Mouse (Mus musculus) granulocyte monocyte progenitor cell, adult 5-6 weeks (primary cell): ENCODE measurements around the gene Myh13. TPM values are rescaled to one million over a fixed set of nuclear protein-coding genes. Genes with fewer than 3 reads are reported as not detected.

ENCODE experiments used
- ATAC-seq: replicated peaks from 2 replicates; pipeline ENCODE4 v1.8.0; 2016; ENCODE audit warnings: mild to moderate bottlenecking, moderate TSS enrichment, inconsistent platforms; ENCODE audit not compliant: poor library complexity, severe bottlenecking
- total RNA-seq, 2 experiments: library from RNA; stranded (forward) in 1 of 2; stranded (reverse) in 1 of 2; fragments of 200-712, 200-1000 nt in 1 of 2; fragments of >200 nt in 1 of 2; fragmentation: Nextera tagmentation in 1 of 2; gene quantifications; 2 replicates each; pipeline ENCODE4 v1.2.3; 2014 to 2017

The Myh13 gene
- total RNA-seq (2014; fragmentation: Nextera tagmentation) (not detected in 2 replicates), total RNA-seq (2017) (not detected in 2 replicates)

DNA sequence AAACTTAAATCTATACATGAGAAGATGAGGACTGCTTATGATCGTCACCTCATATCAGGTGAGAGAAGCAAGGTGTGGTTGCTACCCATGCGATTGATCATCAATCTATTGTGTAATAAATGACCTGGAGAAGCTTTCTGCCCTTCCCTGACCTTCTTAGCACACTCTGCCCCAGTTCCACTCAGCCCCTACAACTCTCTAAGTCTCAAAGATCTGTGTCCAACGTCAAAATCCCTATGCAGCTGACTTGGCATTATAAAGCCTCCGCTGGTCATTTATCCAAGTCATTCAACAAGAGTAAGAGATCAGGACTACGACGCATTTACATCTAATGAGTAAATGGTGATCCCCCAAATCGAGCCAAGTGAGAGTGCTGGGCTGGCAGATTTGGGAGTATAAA lies at the start of gene Myh13:
TSS of gene Myh13 (plus strand) at position 301 of the 400 bp plus-strand sequence.
- no peak for ATAC-seq

DNA sequence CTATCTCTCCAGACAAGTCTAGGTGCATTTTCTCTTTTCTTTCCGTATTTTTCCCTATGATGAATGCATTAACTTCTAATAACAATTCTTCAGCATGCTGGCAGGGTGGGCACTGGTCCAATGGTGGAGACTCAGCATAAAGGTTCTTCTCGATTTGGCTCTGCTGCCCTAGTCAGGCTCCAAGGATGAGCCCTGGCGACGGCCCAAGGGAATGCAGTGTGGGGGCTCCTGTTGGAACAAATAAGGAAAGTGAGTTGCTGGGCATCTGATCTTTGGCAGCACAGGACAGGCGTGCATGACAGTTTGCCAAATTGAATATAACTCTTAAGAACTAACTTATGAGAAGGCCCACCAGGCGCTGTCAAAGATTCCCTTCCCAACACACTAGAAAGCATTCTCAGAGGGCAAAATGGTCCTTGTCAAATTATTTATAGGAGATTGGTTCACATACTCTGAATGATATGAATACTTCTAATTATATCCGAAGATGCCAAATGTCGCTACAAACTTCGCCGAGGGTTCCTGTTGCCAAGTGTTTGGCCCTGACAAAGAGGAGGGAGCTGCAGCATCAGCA lies 44.8 kb upstream of the Myh13 start, which contains the start of gene Myh8:
TSS of gene Myh8 (plus strand) at position 524 of the 574 bp plus-strand sequence.
- ATAC-seq: no peak

DNA sequence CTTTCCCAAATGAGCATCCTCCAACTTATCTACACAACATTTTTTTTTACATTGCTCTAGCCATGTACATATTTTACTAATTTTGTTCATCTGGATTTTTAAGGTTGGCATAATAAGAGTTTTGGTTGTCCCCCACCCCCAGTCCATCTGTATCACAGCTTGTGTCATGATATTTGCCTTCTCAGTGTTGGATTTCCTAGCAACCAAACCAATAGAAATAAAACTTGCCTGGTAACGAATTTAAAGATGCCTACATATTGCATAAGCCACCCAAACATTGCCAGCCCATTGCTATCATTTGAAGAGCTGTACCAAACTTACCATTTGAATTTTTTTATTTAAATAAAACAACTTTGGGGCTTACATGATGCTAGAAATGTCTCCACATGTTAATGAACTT lies 28.0 kb upstream of the Myh13 start:
- ATAC-seq: no peak

DNA sequence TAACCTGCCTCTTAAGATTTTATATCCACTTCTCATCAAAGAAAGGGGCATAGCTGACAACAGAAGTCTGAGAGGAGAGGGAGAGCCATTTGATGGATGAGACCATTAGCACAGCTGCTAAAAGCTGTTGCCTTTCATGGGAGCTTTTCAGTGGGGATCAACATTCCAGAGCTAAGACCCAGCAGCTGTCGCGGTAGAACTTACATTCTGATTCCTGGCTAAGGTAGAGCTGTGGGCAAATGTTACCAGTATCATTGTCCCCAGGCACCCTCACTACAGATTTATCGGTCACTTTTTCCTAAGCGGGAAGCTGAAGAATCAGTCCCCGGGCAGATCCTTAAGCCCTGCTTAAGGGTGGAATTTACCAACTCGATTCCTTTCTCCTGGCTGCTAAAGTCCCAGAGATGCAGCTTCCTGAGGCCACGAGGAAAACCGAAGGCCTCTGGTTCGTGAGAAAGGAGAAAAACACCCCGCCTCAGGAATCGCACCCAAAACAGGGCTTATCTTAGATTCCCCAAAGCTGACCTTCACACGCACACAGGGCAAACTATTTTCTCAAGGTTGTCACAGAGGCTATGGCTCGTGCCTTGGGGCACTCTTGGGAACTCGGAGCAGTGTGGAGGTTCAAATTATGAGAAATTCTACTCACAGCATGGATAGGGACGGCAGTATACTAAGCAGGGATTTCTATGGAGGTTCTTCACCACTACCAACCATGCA lies 7.6 kb upstream of the Myh13 start:
- ATAC-seq: no peak

DNA sequence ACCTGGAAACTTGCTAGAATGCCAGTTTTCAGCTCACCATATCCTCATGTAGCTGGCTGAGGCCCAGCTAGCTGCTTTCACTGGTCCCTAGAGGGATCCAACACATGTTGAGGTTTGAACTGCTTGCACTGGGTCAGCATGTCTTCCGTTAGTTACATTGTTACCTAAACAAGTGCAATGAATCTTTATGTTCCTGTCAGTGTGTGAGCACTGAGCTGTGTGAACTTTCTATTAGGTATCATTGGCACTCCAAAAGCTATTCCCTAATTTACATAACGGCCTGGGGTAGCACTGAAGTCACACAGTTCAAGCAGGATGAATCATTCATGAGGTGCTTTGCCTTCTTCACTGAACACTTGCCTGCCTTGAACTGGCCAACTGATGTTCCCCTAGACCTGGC lies 5.1 kb downstream of the Myh13 start:
- no peak for ATAC-seq

DNA sequence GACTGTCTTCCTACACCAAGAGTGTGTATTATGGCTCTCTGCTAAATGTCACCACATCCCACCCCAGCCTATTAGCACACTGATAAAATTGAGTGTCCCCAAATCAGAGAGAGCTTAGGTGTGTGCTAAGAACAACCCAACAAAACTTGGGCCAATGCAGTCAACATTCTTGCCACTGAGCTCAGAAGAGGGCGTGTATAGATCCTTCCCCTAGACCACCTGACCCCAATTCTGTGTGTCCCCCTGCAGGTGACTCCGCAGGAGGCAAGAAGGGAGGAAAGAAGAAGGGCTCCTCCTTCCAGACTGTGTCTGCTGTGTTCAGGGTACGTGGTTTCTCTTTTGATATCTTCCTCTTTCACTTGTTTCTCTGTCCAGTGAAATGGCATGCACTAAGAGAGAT lies 23.1 kb downstream of the Myh13 start:
- no peak for ATAC-seq

DNA sequence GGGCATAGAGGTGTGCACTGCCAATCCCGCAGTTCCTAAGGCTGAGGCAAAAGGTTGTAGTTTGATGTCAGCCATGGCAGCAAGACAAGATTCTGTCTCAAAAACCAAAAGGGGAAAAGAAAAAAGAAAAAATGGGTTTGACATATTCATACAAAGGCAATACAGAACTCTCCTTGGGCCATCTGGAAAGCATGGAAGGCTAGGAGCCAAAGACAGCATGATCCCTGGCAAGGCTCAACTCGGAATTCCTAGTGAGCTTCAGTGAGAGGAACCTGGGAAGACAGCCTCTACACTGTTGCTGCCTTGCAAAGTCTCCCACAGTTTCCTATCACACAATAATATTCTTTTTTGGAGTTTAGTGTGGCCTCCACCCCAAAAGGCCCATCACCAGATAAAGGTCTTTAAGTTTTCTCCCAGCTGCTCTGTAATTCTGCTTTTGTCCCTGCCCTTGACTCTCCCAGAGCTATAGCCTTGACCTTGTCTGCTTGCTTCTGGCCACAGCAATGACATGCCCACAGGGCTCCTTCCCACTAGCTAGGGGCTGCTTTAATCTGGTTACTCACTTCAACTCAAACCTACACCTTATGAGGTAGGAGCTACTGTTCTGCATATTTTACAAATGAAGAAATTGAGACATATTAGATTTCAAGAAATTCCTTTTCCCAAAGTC lies 23.9 kb downstream of the Myh13 start:
- ATAC-seq: no peak

DNA sequence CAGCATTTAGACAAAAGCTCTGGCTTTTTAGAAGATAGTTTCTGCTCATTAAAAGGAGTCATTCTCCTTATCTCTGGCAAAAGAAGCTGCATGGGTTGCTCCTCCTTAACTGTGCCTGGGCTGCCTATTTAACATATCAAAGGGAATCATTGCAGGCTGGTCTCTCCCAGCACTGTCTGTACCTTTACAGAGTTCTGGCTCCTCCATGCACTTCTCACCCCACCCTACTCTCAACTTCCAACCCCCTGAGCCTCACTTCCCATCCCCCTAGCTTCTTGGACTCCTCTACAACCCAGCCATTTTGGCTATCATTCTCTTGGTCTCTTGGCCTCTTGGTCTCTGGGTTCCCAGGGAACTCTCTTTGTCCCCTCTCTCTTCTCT lies 24.4 kb downstream of the Myh13 start:
- no peak for ATAC-seq

DNA sequence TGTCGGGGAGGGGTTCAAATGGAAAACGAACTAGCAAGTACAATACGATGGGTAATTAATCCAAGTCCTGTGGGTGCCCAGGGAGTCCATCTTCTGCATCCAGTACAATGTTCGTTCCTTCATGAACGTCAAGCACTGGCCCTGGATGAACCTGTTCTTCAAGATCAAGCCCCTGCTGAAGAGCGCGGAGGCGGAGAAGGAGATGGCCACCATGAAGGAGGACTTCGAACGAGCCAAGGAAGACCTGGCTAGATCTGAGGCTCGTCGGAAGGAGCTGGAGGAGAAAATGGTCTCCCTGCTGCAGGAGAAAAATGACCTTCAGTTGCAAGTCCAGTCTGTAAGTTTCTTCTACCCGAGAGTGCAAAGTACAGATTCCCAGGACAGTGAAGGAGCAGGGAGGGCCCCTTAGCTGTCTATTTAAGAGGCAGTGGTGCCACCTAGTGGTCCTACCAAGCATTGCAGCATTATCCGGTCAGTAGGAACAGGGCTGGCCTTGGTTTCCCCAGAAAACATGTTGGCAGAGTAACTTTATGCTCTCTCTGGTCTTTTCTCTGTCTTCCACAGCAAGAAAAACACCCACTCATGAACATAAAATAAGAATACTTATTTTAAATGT lies 28.8 kb downstream of the Myh13 start:
- ATAC-seq: peak; percentile 63; the same call in 1 of the 2 replicates

DNA sequence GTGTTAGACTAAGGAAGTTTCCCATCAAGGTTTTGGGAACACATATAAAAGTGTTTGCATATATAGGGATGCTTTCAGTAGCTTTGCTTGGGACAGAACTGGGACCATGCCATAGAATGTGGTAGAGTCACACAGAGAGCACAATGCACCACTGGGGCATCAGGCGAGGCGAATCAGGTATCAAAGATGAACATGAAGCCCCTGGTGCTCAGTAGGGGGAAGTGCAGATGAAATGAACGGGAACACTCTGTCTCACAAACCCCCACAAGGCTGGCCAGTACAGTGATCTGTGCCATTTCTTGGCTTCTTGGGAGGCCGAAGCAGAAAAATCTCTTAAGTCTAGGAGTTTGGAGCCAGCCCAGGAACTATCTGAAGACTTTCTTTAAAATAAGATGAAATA lies 31.6 kb downstream of the Myh13 start:
- ATAC-seq: peak; percentile 33; the same call in 1 of the 2 replicates

DNA sequence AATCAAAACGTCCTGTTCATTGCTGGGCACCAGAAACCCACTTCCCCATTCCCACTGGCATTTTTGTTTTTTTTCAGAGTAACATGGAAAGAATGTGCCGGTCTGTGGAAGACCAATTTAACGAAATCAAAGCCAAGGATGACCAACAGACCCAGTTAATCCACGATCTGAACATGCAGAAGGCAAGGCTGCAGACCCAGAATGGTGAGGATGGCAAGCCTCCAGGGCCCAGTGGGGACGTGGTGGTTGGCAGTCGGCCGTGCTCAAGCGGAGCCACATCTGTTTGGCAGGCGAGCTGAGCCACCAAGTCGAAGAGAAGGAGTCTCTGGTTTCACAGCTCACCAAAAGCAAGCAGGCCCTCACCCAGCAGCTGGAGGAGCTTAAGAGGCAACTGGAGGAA lies 36.6 kb downstream of the Myh13 start:
- no peak for ATAC-seq

DNA sequence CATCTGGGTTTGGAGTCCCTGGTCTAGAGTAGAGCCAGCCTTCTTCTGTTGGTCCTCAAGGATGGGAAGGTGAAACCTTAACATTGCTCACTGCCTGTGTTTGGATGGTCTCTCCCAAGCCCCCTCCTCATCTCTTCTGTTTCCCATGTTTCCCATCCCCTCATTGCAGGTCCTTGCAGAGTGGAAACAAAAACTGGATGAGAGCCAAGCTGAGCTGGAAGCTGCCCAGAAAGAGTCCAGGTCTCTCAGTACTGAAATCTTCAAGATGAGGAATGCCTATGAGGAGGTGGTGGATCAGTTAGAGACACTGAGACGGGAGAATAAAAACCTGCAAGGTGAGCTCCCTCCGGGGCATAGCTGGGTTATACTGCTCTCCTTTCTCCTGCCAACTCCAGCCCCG lies 40.8 kb downstream of the Myh13 start:
- ATAC-seq: no peak

DNA sequence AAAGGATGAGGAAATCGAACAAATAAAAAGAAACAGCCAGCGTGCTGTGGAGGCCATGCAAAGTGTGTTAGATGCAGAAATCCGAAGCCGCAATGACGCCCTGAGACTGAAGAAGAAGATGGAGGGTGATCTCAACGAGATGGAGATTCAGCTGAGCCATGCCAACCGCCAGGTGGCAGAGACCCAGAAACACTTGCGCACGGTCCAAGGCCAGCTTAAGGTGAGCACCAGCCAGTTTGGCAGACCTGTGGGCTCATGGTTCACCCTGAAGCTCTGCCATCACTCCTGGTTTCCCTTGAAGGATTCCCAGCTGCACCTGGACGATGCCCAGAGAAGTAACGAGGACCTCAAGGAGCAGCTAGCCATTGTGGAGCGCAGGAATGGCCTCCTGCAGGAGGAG lies 43.1 kb downstream of the Myh13 start:
- no peak for ATAC-seq

DNA sequence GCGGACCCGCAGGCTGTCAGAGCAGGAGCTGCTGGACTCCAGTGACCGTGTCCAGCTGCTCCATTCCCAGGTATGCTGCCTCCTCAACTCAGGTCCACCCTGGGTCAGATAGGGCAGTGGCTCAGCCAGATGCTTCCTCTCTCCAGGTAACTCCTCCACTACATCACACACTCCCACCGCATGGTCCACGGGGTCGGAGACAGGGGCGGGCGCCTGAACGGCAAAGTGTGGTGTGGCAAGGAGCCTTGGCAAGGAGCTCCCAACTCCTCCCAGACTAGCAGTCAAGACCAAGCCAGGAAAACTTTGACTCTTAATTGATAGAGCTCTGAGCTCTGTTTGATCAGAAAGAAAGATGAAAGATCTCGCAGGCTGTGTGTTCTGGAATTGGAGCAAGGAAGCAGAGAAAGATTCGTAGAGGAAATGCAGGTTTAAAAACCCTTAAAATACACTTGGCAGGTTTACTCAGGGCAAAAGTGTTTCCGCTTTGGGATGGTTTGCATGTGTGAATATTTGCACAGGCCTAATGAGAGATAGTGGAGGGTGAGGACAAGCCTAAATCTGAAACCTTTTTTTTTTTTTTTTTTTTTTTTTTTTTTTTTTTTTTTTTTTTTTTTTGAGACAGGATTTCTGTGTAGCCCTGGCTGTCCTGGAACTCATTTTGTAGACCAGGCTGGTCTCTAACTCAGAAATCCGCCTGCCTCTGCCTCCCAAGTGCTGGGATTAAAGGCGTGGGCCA lies 43.7 kb downstream of the Myh13 start:
- no peak for ATAC-seq

DNA sequence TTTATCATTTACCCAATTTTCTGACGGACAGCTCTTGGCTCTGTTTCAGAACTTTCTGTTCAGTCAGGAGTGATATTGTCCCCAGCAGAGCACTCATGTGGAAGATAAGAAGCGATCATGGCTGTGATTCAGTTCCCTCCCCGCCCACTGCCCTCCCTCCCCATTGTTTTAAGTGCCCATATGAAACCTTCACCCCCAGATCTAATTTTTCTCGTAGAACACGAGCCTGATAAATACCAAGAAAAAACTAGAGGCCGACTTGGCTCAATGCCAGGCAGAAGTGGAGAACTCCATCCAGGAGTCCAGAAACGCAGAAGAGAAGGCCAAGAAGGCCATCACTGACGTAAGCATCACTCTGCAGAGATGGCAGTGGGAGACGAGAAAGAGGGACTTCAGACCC lies 45.5 kb downstream of the Myh13 start:
- ATAC-seq: no peak

DNA sequence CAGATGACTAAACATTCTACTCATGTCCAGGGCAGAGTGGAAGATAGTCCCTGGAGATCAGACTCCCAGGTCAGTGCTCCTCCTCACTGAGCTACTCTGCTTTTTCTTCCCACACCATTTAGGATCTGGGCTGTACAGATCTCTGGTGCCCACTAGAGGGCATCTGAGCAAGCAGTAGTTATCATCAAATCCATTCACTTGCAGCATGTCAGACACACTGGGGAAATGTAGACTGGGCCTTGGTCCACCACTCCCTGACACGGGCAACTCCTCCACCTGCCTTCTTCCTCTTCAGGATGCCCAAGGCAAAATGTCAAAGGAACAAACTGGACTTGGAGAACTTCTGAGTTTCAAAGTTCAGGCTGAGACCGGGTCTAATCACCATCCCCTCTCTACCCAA lies 51.9 kb downstream of the Myh13 start:
- peak; percentile 71 for ATAC-seq

DNA sequence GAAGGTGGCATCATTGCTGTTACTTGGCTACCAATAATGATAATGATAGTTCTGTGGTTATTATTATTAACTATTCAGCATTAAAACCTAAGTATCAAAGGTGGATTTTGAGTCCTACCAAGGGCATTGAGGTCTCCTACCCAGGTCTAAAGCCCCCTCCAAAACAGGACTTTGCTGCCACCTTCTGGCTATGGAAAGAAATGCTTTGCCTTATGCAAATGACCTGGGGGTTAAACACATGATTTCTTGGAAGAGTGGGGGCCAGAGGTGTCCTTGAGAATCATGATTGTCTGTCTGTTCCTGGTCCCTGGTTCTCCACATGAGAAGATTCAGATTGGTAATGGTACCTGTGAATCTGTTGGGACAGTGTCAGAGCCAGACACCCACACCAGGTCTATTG lies 54.9 kb downstream of the Myh13 start:
- peak; percentile 37; the same call in 1 of the 2 replicates for ATAC-seq

DNA sequence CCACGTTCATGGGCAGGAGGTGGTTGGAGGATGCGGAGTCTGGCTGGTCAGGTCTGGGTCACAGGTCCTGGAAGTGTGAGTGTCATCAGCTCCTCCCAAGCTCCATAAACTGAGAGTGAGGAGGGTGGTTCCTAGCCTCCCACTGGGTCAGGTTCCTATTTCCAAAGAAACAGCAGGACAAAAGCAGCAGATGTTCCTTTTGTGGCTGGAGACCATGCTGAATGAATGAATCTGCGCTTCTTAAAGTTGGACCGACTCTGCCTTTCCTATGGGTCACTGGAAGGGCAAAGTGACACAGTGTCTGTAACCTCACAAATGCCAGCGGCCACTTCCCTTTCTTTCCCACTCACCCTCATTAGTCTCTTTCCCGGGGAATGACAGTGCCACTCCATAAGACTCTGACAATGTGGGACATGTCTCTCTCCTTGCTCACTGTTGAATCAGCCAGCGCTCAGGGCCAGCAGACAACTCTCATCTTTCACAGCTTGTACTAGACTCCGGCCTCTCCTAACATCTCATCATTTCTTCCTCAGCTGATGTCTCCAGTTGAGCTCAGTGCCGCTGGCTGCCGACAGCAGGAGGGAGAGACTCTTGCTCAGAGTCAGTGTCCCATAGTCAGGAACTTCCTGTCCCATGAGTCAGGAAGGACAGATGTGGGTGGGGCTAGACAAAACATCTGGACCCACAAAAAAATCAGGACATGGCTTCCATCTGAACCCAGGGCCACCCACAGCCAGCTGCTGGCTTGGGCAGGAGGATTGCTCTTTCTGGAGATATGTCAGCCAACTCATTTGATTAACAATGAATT lies 58.4 kb downstream of the Myh13 start:
- no peak for ATAC-seq

DNA sequence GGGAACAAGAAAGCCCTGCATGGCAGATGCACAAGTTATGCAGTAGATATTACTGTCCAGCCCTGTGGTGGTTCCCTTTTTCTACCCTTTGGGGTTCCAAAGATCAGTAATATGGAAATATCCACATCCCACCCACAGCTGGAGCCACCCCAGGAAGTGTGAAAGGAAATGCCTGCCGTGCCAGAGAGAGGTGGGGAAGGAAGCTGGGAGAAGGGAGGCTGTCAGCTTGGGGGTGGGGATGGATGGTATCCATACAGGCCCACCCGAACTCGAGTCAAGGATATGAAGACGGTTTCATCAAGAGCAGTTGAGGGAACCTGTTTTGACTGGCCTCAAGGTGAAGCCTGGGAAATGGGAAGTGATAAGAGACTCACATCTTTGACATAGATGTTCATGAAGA lies 60.4 kb downstream of the Myh13 start:
- no peak for ATAC-seq

DNA sequence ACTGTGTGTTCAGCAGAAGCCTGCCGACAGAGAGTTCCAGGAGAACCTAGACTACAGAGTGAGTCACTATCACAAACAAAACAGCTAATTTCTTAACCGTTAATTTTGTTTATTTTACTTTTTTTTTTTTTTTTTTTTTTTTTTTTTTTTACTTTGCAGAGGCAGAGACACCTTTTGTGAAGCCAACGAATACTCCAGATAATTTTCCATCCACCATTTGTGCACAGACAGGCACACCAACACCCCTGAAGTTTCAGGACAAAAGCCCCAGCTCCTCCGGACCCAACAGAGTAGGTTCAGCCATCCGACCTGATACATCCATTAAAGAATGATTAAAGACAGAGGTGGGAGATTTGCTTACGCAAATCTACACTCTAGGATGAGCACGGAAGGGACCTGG lies 63.2 kb downstream of the Myh13 start:
- ATAC-seq: no peak
